Mouse (Mus musculus) cerebellum, adult 2 months (tissue): Measurements from ENCODE around the gene Gm21852. TPM values are rescaled to one million over a fixed set of nuclear protein-coding genes. Genes with fewer than 3 reads are reported as not detected.
"Not testable (repeated sequence)": the region's sequence is repeated elsewhere in the genome, so short reads cannot be mapped to it uniquely, and the experiment has no call there.

ENCODE experiments used
- DNase-seq, 2 experiments: peaks; one replicate each; pipeline ENCODE4 v3.0.0; 2021
- H3K27ac ChIP-seq: fragments of 200-500 bp; 2 replicates; pipeline ENCODE4 v1.5.1; 2012; ENCODE audit warnings: low read length, control low read depth, inconsistent platforms; ENCODE audit not compliant: insufficient read depth
- H3K27me3 ChIP-seq: fragments of 200-500 bp; 2 replicates; pipeline ENCODE4 v1.6.1; 2012; ENCODE audit warnings: inconsistent platforms, mild to moderate bottlenecking, low read length, moderate library complexity; ENCODE audit not compliant: control insufficient read depth, insufficient read depth
- H3K4me1 ChIP-seq: fragments of 200-500 bp; 2 replicates; pipeline ENCODE4 v1.6.1; 2011; ENCODE audit warnings: low read length; ENCODE audit not compliant: control insufficient read depth, insufficient read depth
- H3K4me3 ChIP-seq: fragments of 200-500 bp; replicated peaks from 2 replicates; pipeline ENCODE3; 2011; ENCODE audit warnings: mild to moderate bottlenecking, low read depth, low read length, control low read depth; ENCODE audit not compliant: insufficient read depth
- WGBS: fragments of 180-500 bp; shearing (Covaris S2); methylation state at CpG from one replicate; pipeline ENCODE4 v1.1.7; 2018; 5-methylcytosine and 5-hydroxymethylcytosine counted together
- polyA plus RNA-seq: library from polyadenylated mRNA; depleted of rRNA; stranded (reverse); fragments of >200 nt; gene quantifications from 2 replicates; pipeline ENCODE4 v1.2.3, GENCODE M21; 2012; rRNA removed

The Gm21852 gene
- not detected in 2 replicates for polyA plus RNA-seq

DNA sequence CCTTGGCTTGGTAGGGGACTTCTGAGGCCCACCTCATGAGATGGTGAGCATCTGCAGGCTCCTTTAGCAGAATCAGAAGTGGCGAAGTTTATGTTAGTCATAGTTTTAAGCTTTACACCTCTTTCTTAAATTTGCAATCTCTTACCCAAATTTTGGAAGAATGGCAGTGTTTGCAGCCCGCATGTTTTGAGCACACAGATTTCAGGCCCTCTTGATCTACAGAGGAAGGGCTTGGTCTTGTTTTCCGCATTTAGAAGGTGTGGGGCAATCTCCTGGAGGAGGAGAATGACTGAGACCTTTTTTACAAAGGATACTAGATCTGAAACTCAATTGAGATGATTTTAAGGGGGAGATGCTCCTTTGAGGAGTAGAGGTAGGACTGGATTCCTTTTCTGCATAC is at the start of gene Gm21852:
Gene Gm21852, minus strand, starts transcription at position 101 of the 400 bp plus-strand sequence.
- not testable (repeated sequence) for H3K27ac ChIP-seq, H3K4me3 ChIP-seq, H3K27me3 ChIP-seq, H3K4me1 ChIP-seq, DNase-seq
- WGBS, result no CpG with 5 or more reads among the region's 3 CpGs

Other genes with a start within 250 kb of the Gm21852 start
- gene Gm21797, start 123.8 kb upstream of the Gm21852 start, polyA plus RNA-seq, result not detected in 2 replicates
- not detected in 2 replicates for gene Gm20795, start 152.9 kb upstream of the Gm21852 start, polyA plus RNA-seq